Mouse (Mus musculus) neural tube, embryonic 11.5 days (tissue): ENCODE measurements around the gene Zfp710. TPM values are rescaled to one million over a fixed set of nuclear protein-coding genes. Genes with fewer than 3 reads are reported as not detected.

ENCODE experiments used
- ATAC-seq: fragments of 200-750 bp; cut with Nextera tagmentation; 2 replicates; pipeline ENCODE4 v1.8.0; 2017; ENCODE audit warnings: moderate number of reproducible peaks, mild to moderate bottlenecking, moderate TSS enrichment, moderate library complexity; ENCODE audit not compliant: insufficient read depth, low FRiP score, low TSS enrichment
- DNase-seq: peaks from one replicate; pipeline ENCODE4 v3.0.0-alpha.2; 2015; ENCODE audit warnings: low spot score
- H3K27ac ChIP-seq: fragments of 300-500 bp; sonication (generic); 2 replicates; pipeline ENCODE4 v1.5.1; 2014; ENCODE audit warnings: low read depth, mild to moderate bottlenecking, low read length
- H3K27me3 ChIP-seq: fragments of 300-500 bp; sonication (generic); 2 replicates; pipeline ENCODE4 v1.6.1; 2014; ENCODE audit warnings: mild to moderate bottlenecking, low read length, mixed read lengths; ENCODE audit not compliant: control insufficient read depth, insufficient read depth
- H3K36me3 ChIP-seq: fragments of 300-500 bp; sonication (generic); 2 replicates; pipeline ENCODE4 v1.6.1; 2014; ENCODE audit warnings: mild to moderate bottlenecking, low read length, moderate library complexity, mixed read lengths; ENCODE audit not compliant: control insufficient read depth, insufficient read depth
- H3K4me1 ChIP-seq: fragments of 300-500 bp; sonication (generic); 2 replicates; pipeline ENCODE4 v1.6.1; 2014; ENCODE audit warnings: low read length, mixed read lengths; ENCODE audit not compliant: control insufficient read depth, insufficient read depth
- H3K4me2 ChIP-seq: fragments of 300-500 bp; sonication (generic); 2 replicates; pipeline ENCODE4 v1.6.1; 2014; ENCODE audit warnings: low read depth, mild to moderate bottlenecking, moderate library complexity
- H3K4me3 ChIP-seq: fragments of 300-500 bp; sonication (generic); 2 replicates; pipeline ENCODE4 v1.5.1; 2014; ENCODE audit warnings: low read depth, low read length
- H3K9ac ChIP-seq: fragments of 300-500 bp; sonication (generic); 2 replicates; pipeline ENCODE4 v1.6.1; 2014; ENCODE audit warnings: mild to moderate bottlenecking, low read length
- H3K9me3 ChIP-seq: fragments of 300-500 bp; sonication (generic); 2 replicates; pipeline ENCODE4 v1.6.1; 2016; ENCODE audit warnings: low read length; ENCODE audit not compliant: control insufficient read depth
- WGBS: fragments of 180-500 bp; shearing (Covaris S2); extraction: QIAGEN DNeasy Blood & Tissue Kit; methylation state at CpG from one replicate; pipeline ENCODE4 v1.1.7; 2014; 5-methylcytosine and 5-hydroxymethylcytosine counted together
- polyA plus RNA-seq: library from polyadenylated mRNA; unstranded; fragments of >200 nt; fragmentation: Nextera tagmentation; extraction: Ambion mirVana; gene quantifications from 2 replicates; pipeline ENCODE4 v1.2.1, GENCODE M21; 2014

The Zfp710 gene
- polyA plus RNA-seq, 1 experiment from 2014 or later = 21.9 TPM

DNA sequence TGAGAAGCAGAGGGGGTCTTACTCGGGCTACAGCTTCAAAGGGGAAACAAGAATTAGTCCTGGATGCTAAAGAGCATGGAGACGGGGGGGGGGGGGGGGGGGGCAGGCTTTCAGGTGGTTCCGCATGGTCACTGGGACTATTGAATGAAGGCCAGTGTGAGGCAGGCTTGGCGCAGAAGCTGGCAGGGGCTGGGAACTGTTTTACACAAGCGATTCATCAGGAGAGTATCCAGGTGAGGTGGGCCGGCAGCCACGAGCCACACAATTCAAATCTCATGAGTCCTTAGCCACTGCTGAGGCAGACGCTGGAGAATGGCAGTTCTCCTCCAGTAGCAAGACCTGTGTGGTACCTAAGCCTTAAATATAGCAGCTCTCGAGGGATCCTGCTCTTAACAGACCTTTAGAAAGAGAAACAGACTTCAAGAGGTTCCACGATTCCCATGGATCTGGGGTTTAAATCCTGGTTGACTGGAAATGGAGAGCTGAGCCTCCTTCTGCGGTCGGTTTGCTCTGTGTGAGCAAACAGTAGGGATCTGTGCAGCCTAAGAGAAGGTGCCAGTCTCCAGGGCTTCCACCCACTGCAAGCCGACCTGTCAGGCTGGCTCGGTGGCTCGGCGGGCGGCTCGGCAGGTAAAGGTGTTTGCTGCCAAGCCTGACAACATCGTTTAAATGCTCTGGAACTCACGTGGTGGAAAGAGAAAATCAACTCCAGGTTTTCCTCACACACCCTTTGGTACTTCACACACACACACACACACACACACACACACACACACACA, 19.6 kb upstream of the Zfp710 start:
- DNase-seq = no peak
- H3K27me3 ChIP-seq = no peaks in the 10 kb centered on the region
- no peaks in the 10 kb centered on the region for H3K4me1 ChIP-seq
- H3K36me3 ChIP-seq = no peaks in the 10 kb centered on the region
- no peaks in the 10 kb centered on the region for H3K9me3 ChIP-seq
- no peak overlapping the region for H3K27ac ChIP-seq
- no peak overlapping the region for H3K9ac ChIP-seq
- no peak overlapping the region for H3K4me3 ChIP-seq
- ATAC-seq = no peak
- H3K4me2 ChIP-seq = no peak overlapping the region
- WGBS = 69% methylated on average over 19 of the region's 20 CpGs

- no peak overlapping the region for H3K4me2 ChIP-seq
- no peaks in the 10 kb centered on the region for H3K9me3 ChIP-seq
- DNase-seq = no peak
- H3K4me3 ChIP-seq = no peak overlapping the region
- no peak overlapping the region for H3K27ac ChIP-seq
- ATAC-seq = no peak
- H3K27me3 ChIP-seq = no peaks in the 10 kb centered on the region
- H3K9ac ChIP-seq = no peak overlapping the region
- WGBS = 81% methylated on average over 5 of the region's 5 CpGs
- H3K4me1 ChIP-seq = no peaks in the 10 kb centered on the region
- no peaks in the 10 kb centered on the region for H3K36me3 ChIP-seq
These were observed 13.9 kb upstream of the Zfp710 start for GRCm38 (mm10) chr7:80010680-80011079.

GRCm38 (mm10) chr7:80011470-80011869, 13.1 kb upstream of the Zfp710 start:
- Histone ChIP-seq H3K4me2 (no peak overlapping the region), H3K27me3 (no peaks in the 10 kb centered on the region), H3K9ac (no peak overlapping the region), H3K4me1 (no peaks in the 10 kb centered on the region), H3K36me3 (no peaks in the 10 kb centered on the region), H3K9me3 (no peaks in the 10 kb centered on the region), H3K4me3 (no peak overlapping the region), H3K27ac (no peak overlapping the region)
- 54% methylated on average over 2 of the region's 2 CpGs for WGBS
- ATAC-seq (no peak), DNase-seq (peak; percentile 44)

DNA sequence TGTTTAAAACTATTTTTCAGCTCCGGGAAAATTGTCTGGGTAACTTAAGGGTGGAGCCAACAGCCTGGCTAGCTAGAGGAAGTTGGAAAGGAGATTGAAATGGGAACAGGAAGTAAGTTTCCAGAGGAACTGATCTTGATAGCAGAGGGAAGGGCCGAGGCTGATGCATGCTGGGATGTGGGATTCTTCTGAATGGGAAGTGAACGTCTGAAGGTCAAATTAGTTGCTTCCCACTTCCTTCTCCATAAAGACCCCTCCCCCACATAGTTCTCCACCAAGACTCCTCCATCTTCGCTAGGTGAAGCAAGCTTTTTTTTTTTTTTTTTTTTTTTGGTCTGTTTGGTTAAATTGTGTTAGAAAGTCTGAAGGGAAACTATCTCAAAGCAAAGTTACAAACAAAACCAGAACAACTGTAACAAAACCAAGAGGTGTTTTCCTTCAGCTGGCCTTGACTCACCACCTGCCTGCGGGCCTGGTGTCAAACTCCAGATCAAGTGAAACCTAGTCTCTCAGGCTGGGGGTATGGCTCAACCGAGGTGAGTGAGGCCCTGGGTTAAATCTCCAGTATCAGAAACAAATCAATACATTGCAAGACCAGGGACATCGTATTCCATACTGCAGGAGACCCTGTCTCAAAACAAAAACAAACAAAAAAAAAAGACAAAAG, 10.6 kb upstream of the Zfp710 start:
- Histone ChIP-seq H3K27ac (no peak overlapping the region), H3K4me2 (no peak overlapping the region), H3K9me3 (no peaks in the 10 kb centered on the region), H3K4me1 (no peaks in the 10 kb centered on the region), H3K9ac (no peak overlapping the region), H3K27me3 (no peaks in the 10 kb centered on the region), H3K4me3 (no peak overlapping the region), H3K36me3 (no peaks in the 10 kb centered on the region)
- WGBS = 76% methylated on average over 7 of the region's 7 CpGs
- DNase-seq (no peak), ATAC-seq (no peak)

- no peak overlapping the region for H3K4me2 ChIP-seq
- no peaks in the 10 kb centered on the region for H3K9me3 ChIP-seq
- no peaks in the 10 kb centered on the region for H3K4me1 ChIP-seq
- H3K27me3 ChIP-seq = no peaks in the 10 kb centered on the region
- H3K4me3 ChIP-seq = no peak overlapping the region
- WGBS = 72% methylated on average over 21 of the region's 21 CpGs
- H3K9ac ChIP-seq = no peak overlapping the region
- H3K27ac ChIP-seq = no peak overlapping the region
- ATAC-seq (no peak), DNase-seq (no peak)
- H3K36me3 ChIP-seq = no peaks in the 10 kb centered on the region
These were observed 9.5 kb upstream of the Zfp710 start for GRCm38 (mm10) chr7:80014826-80015755.

DNA sequence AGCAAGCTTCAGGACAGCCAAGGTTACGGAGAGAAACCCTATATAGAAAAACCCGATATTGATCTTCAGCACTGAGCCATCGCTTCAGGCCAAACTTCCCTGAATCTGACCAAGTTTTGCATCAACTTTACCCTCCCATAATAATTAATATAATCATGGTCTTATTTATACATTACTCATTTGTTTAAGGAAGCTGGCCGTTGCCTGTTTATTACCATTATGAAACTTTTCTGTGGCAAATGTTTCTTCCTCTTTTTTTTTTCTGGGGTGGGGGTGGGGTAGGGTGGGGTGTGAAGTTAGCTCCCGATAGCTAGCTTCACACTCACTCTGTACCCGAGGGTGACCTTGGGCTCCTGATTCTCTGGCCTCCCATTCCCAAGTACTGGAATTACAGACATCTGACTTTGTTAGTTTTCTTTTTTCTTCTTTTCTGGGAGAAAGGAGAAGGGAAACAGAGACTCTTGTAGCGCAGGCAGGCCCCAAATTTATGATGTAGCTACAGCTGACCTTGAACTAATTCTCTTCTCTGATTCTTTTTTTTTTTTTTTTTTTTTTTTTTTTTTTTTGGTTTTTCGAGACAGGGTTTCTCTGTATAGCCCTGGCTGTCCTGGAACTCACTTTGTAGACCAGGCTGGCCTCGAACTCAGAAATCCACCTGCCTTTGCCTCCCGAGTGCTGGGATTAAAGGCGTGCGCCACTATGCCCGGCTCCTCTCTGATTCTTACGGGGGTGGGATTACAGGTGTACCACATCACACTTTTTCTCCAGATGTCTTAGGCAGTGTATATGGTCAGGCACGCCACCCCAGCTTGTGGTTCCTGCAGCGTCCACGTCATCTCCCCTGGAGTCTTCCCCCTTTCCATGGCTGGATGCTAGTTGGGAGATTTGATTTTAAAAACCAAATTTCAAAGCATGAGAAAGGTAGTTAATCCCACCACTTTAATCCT, 5.8 kb upstream of the Zfp710 start:
- H3K9me3 ChIP-seq = no peaks in the 10 kb centered on the region
- no peaks in the 10 kb centered on the region for H3K36me3 ChIP-seq
- no peaks in the 10 kb centered on the region for H3K27me3 ChIP-seq
- no peak overlapping the region for H3K9ac ChIP-seq
- no peak for DNase-seq
- H3K4me1 ChIP-seq = no peaks in the 10 kb centered on the region
- no peak overlapping the region for H3K4me2 ChIP-seq
- no peak for ATAC-seq
- H3K4me3 ChIP-seq = no peak overlapping the region
- 84% methylated on average over 16 of the region's 17 CpGs for WGBS
- no peak overlapping the region for H3K27ac ChIP-seq

GRCm38 (mm10) chr7:80023621-80024435, 786 bp upstream of the Zfp710 start:
- Histone ChIP-seq H3K27ac (peak overlapping the region; percentile 93), H3K9me3 (no peaks in the 10 kb centered on the region), H3K36me3 (no peaks in the 10 kb centered on the region), H3K4me1 (peaks cover 8% of the 10 kb centered on the region), H3K4me3 (no peak overlapping the region), H3K4me2 (no peak overlapping the region), H3K9ac (no peak overlapping the region; the same call in 1 of the 2 replicates), H3K27me3 (no peaks in the 10 kb centered on the region)
- DNase-seq (peak; percentile 46), ATAC-seq (0 out of 2 replicates have a peak, but pooled peaks have one; percentile 10)
- WGBS = 72% methylated on average over 5 of the region's 5 CpGs
